Mouse (Mus musculus) erythroblast, embryonic 14.5 days (primary cell): Measurements from ENCODE around the gene Mpig6b. TPM values are rescaled to one million over a fixed set of nuclear protein-coding genes. Genes with fewer than 3 reads are reported as not detected.

ENCODE experiments used
- H3K27me3 ChIP-seq: 2 replicates; pipeline ENCODE4 v1.6.1; 2012; ENCODE audit warnings: inconsistent platforms; ENCODE audit not compliant: control insufficient read depth
- H3K36me3 ChIP-seq: 2 replicates; pipeline ENCODE4 v1.6.1; 2012; ENCODE audit warnings: mild to moderate bottlenecking, inconsistent platforms; ENCODE audit not compliant: control insufficient read depth
- H3K4me1 ChIP-seq: 2 replicates; pipeline ENCODE4 v1.6.1; 2012; ENCODE audit warnings: inconsistent platforms; ENCODE audit not compliant: control insufficient read depth
- H3K4me3 ChIP-seq: replicated peaks from 2 replicates; pipeline ENCODE3; 2012; ENCODE audit warnings: moderate library complexity, mild to moderate bottlenecking, inconsistent platforms
- H3K9me3 ChIP-seq: 2 replicates; pipeline ENCODE4 v1.6.1; 2012; ENCODE audit warnings: low read length, inconsistent platforms, mixed read lengths; ENCODE audit not compliant: control insufficient read depth
- GATA1 ChIP-seq: IDR thresholded peaks from 2 replicates; pipeline ENCODE4 v1.6.1; 2012; ENCODE audit warnings: low read length, inconsistent platforms, mixed read lengths
- TAL1 ChIP-seq: IDR thresholded peaks from 3 replicates; pipeline ENCODE4 v1.6.1; 2012; ENCODE audit warnings: low read length, inconsistent platforms, mixed read lengths
- polyA plus RNA-seq: library from polyadenylated mRNA; stranded (reverse); fragments of >175 nt; gene quantifications from 2 replicates; pipeline ENCODE4 v1.2.3, GENCODE M21; 2012

Gene Mpig6b
- polyA plus RNA-seq, 1 experiment = 0.05 TPM

- H3K4me3 ChIP-seq = peak overlapping the region; percentile 89
- peaks cover 38% of the 10 kb centered on the region for H3K4me1 ChIP-seq
- H3K36me3 ChIP-seq = peaks cover 52% of the 10 kb centered on the region
- TF ChIP-seq GATA1 = peak; percentile 59
- peak; percentile 61 for TF ChIP-seq TAL1
- no peaks in the 10 kb centered on the region for H3K27me3 ChIP-seq
- H3K9me3 ChIP-seq = no peaks in the 10 kb centered on the region
These were observed 24.4 kb upstream of the Mpig6b start for GRCm38 (mm10) chr17:35090166-35090932.

- Histone ChIP-seq H3K9me3 (no peaks in the 10 kb centered on the region), H3K4me1 (peaks cover 44% of the 10 kb centered on the region), H3K36me3 (peaks cover 39% of the 10 kb centered on the region), H3K27me3 (no peaks in the 10 kb centered on the region), H3K4me3 (peak within 1 kb of the TSS; percentile 89)
- TF ChIP-seq GATA1 (no peak), TAL1 (no peak)
These were observed 23.1 kb upstream of the Mpig6b start, which contains the start of gene Abhd16a for GRCm38 (mm10) chr17:35088825-35089644. Abhd16a (plus strand) TSS chr17:35089263.

GRCm38 (mm10) chr17:35088151-35088550 lies 22.2 kb upstream of the Mpig6b start:
- Histone ChIP-seq H3K27me3 (no peaks in the 10 kb centered on the region), H3K36me3 (peaks cover 31% of the 10 kb centered on the region), H3K4me1 (peaks cover 48% of the 10 kb centered on the region), H3K4me3 (no peak overlapping the region), H3K9me3 (no peaks in the 10 kb centered on the region)
- TF ChIP-seq TAL1 = no peak
- TF ChIP-seq GATA1 = no peak

GRCm38 (mm10) chr17:35085208-35085865 lies 19.4 kb upstream of the Mpig6b start, which contains the start of gene Ly6g6f:
Ly6g6f (minus strand) TSS chr17:35085610.
- TF ChIP-seq TAL1 (no peak), GATA1 (no peak)
- Histone ChIP-seq H3K4me1 (peaks cover 38% of the 10 kb centered on the region), H3K4me3 (no peak within 1 kb of the TSS), H3K9me3 (no peaks in the 10 kb centered on the region), H3K36me3 (peaks cover 3% of the 10 kb centered on the region), H3K27me3 (no peaks in the 10 kb centered on the region)

- H3K36me3 ChIP-seq = no peaks in the 10 kb centered on the region
- TF ChIP-seq GATA1 (no peak), TAL1 (no peak)
- H3K9me3 ChIP-seq = no peaks in the 10 kb centered on the region
- H3K27me3 ChIP-seq = no peaks in the 10 kb centered on the region
- H3K4me1 ChIP-seq = peaks cover 42% of the 10 kb centered on the region
- no peak overlapping the region for H3K4me3 ChIP-seq
These were observed 18.0 kb upstream of the Mpig6b start for GRCm38 (mm10) chr17:35083929-35084497.

- H3K27me3 ChIP-seq = peaks cover 5% of the 10 kb centered on the region
- peaks cover 47% of the 10 kb centered on the region for H3K4me1 ChIP-seq
These were observed 17.0 kb upstream of the Mpig6b start for GRCm38 (mm10) chr17:35082841-35083576.

GRCm38 (mm10) chr17:35080710-35081109 lies 14.7 kb upstream of the Mpig6b start:
- no peak overlapping the region for H3K4me3 ChIP-seq
- H3K4me1 ChIP-seq = peaks cover 59% of the 10 kb centered on the region
- TF ChIP-seq GATA1 = no peak
- no peak for TF ChIP-seq TAL1
- H3K9me3 ChIP-seq = no peaks in the 10 kb centered on the region
- peaks cover 24% of the 10 kb centered on the region for H3K27me3 ChIP-seq
- no peaks in the 10 kb centered on the region for H3K36me3 ChIP-seq

More at GRCm38 (mm10) chr17:35082841-35083576, 17.0 kb upstream of the Mpig6b start:
- Histone ChIP-seq H3K4me3 (no peak overlapping the region), H3K36me3 (no peaks in the 10 kb centered on the region), H3K9me3 (no peaks in the 10 kb centered on the region)
- TF ChIP-seq GATA1 (no peak), TAL1 (no peak)

GRCm38 (mm10) chr17:35080248-35080647 lies 14.3 kb upstream of the Mpig6b start:
- no peak for TF ChIP-seq TAL1
- TF ChIP-seq GATA1 = no peak
- H3K27me3 ChIP-seq = peaks cover 27% of the 10 kb centered on the region
- no peaks in the 10 kb centered on the region for H3K36me3 ChIP-seq
- peaks cover 54% of the 10 kb centered on the region for H3K4me1 ChIP-seq
- H3K9me3 ChIP-seq = peaks cover 2% of the 10 kb centered on the region
- peak overlapping the region; percentile 59 for H3K4me3 ChIP-seq
